15 mouse cellular contexts compared by ENCODE assay signal in genomic region chr6:60724110-60724829, GRCm38 (mm10).
"Had no signal": no experiment of that assay in that cellular context is flagged by ENCODE, and none has a peak within 500 bp of the region (broad histone marks: within the 10 kb centered on the region; RNA-seq: fewer than 3 reads in every experiment).

No protein-coding gene starts in this region.

- H3K4me1 ChIP-seq: kidney, embryonic 15.5 days; limb, embryonic 13.5 days; midbrain, embryonic 12.5 days; neural tube, embryonic 13.5 days had no signal

- H3K36me3 ChIP-seq: kidney, embryonic 15.5 days; limb, embryonic 13.5 days; midbrain, embryonic 12.5 days; neural tube, embryonic 13.5 days had no signal

- H3K27ac ChIP-seq: kidney, embryonic 15.5 days; limb, embryonic 13.5 days; liver, embryonic 14.5 days; midbrain, embryonic 12.5 days; neural tube, embryonic 13.5 days had no signal

- DNase-seq: kidney, adult 2 months; kidney, postnatal 14 days; layer of hippocampus, postnatal 36 days; lung, adult 18-20 months; retina, postnatal 1 day; right cerebral cortex, postnatal 4 days; spleen, adult 18-20 months; thymus, adult 18-20 months; thymus, postnatal 14 days had no signal

- ATAC-seq: lung, postnatal 0 days had no signal

- H3K9me3 ChIP-seq: kidney, embryonic 15.5 days; limb, embryonic 13.5 days; midbrain, embryonic 12.5 days; neural tube, embryonic 13.5 days had no signal

- H3K9ac ChIP-seq: kidney, embryonic 15.5 days; limb, embryonic 13.5 days; liver, embryonic 14.5 days; midbrain, embryonic 12.5 days; neural tube, embryonic 13.5 days had no signal

- H3K4me3 ChIP-seq: kidney, embryonic 15.5 days; limb, embryonic 13.5 days; midbrain, embryonic 12.5 days; neural tube, embryonic 13.5 days had no signal

- H3K27me3 ChIP-seq: kidney, embryonic 15.5 days; limb, embryonic 13.5 days; midbrain, embryonic 12.5 days; neural tube, embryonic 13.5 days had no signal

- H3K4me2 ChIP-seq: kidney, embryonic 15.5 days; limb, embryonic 13.5 days; midbrain, embryonic 12.5 days; neural tube, embryonic 13.5 days had no signal
